Mouse (Mus musculus): ENCODE results near the gene Cacna1i.
A peak's percentile ranks its signal among the peaks of the same experiment; 100 is the strongest.

The Cacna1i gene

DNA sequence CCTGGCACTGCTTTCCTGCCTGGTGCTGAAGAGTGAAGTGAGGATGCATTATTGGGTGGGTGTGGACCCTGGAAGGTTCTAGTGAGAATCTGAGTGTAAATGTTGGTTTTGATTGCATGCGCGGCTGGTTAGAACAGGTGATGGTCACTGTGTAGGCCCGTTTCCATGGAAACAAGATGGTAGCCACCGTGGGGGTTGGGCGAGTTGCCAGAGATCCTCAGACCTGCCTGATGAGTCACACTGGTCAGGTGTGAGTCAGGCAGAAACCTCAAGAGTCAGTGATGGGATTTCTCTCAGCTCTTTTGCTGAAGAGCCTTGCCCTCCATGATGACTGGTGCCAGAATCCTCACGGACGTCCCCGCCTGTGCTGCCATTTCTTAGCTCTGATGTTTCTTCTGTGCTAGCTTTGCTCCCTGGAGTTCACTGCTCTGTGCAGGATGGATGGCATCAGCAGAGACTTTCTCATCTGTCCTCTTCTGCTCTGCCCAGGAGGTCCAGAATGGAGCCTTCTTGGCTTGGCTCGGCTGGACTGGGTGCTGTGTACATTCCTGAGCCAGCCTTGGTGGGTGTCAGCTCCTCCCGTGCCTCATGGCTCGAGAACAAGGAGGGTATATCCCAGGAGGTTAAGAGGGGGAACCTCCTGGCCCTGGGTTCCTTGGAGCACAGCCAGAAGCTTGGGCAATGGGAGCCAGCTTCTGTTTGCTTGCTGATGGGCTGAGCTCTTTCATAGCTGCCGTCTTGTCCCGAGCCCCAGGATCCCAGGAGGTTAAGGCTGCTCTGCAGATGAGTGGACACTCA, 40.9 kb downstream of the Cacna1i start:
- DNase-seq (ENCODE audit: low spot score in 2 of 2): no peak

DNA sequence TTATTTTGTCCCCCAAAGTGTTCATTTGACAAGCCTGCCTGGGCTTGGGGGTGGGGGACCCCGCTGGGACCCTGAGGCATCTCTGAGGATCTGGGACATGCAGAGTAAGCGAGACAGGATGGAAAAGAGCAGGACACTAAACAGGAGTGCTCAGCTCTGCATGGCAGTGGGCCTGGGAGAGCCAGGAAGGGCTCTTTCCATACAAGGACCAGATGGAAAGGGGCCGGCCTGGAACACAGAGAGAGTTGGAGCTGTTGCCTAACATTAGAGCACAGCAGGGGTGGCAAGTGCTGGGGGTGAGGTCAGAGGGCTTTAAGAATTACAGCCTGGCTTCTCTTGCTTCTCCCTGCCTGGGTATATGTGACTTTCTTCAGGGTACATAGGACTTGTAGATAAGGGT, 43.2 kb downstream of the Cacna1i start:
- DNase-seq (ENCODE audit: low spot score in 2 of 2): no peak

DNA sequence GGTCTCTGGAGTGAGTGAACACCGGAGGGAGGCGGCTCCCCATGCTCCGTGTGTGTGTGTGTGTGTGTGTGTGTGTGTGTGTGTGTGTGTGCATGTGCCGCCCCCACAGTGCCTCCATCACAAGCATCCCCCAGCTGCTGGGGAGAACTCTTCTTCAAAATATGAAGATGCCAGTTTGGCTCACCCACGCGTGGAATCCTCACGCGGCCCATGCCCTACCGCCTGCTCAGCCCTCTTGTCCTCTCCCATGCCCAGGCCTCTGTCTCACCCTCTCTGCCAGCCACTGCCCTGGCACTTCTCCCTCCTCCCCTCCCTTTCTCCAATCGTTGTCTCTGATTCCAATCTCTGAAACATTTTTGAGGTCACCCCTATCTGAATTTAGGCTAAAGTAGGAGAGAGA, 47.7 kb downstream of the Cacna1i start:
- DNase-seq (ENCODE audit: low spot score in 2 of 2): no peak

DNA sequence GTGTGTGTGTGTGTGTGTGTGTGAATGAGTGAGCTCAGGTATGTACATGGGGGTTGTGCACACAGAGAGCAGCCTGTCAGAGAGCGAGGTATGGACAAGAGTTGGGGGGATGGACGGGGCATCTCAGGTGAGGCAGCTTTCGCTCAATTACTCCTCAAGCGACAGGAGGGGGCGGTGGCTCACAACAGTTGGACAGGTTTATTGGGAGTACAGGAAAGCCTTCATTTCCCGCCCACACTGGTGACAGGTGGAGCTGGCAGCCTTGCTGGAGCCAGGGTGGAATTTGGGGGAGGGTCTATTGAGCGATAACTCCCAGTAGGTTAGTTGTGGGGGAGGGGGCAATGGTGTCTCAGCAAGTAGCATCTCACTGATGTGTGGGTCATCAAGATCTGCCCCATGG, 48.2 kb downstream of the Cacna1i start:
- no peak for DNase-seq (ENCODE audit: low spot score in 2 of 2)

DNA sequence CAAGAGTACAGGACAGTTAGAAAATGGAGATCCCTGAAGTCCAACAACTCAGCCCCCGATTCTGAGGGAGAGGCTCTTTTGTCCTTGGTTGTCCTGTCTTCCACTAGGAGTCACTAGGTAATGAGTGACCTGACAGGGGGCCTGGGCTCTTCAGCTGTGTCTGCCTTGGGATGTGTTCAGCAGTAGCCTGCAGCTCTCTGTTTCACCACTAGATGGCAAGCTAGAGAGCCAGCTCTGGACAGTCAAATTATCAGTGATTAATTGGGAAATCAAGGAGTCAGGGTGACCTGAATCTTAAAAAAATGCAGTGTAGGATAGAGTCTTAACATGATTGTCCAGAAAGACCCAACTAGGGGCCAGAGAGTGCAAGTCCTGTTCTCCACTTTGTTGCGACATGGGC, 53.3 kb downstream of the Cacna1i start:
- DNase-seq (ENCODE audit: low spot score in 2 of 2): peak in 1 of 2 experiments; percentile 41

DNA sequence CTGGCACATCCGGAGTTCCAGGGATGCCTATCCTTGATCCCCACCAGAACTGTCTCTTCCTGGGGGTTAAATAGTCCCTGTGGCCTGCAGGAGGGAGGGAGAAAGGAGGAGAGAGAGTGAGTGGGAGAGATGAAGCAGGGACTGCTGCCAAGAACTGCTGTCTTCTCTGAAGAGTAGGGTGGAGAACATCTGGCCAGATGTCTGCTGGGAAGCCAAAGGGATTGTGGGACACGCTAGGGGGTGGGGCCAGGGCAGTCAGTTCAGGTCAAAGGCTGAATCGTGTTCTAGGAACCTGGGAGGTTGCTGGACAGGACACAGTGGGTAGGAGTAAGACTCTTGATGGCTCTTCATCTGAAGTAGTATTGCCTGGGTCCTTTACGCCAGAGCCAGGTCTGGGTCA, 55.4 kb downstream of the Cacna1i start:
- no peak for DNase-seq (ENCODE audit: low spot score in 2 of 2)

DNA sequence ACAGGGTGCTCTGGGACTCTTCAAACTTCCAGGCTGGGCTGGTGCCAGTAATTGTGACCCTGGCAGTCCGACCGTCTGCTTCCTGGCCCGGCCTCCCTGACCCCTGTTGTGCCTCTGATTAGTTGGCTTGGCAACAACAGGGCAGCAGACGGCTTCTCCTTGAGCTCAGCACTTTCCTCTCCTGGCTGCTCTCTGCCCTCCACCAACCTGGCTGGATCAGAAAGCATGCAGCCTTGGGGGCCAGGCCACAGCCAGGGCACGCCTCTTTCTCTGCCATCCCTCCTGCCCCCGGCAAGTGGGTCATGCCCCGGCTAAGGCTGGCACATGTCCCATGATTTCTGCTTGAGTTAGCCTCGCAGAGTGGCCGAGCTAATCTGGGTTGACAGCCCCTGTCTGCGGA, 56.0 kb downstream of the Cacna1i start:
- no peak for DNase-seq (ENCODE audit: low spot score in 2 of 2)

DNA sequence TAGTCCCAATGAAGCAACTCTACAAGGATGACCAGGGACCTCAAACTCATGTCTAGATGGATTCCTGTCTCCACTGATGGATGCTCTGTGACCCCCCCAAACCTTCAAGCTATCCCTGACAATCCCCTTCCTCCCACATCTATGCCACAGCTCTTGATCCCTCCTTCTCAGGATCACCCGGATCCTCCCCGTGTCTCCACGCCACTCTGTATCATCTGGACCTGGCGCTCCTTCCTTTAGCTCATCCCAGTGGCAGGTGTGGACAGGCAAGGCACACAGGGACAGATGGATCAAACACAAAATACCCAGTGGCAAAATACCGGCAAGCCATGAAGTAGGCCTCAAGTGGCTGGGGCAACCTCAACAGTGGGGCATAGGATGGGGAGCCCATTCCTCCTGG, 56.7 kb downstream of the Cacna1i start:
- DNase-seq (ENCODE audit: low spot score in 2 of 2): no peak

DNA sequence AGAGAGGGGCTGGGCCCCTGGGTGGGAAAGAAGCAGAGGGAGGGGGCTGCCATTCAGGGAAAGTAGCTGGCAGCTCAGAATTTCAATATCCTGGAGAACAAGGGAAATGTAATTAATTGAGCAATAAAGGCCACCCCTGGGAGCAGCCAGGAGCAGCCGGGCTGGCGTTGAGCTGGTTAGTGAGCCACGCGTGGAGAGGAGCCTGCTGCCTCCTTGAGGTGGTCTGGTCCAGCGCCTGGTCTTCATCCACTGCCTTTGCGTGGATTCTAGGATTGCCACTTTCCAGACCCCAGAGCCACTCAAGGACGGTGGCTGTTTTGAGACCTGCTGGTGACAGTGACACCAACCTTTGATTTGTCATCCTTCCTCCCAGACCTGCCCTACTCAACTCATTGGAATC, 59.5 kb downstream of the Cacna1i start:
- DNase-seq (ENCODE audit: low spot score in 2 of 2): no peak

DNA sequence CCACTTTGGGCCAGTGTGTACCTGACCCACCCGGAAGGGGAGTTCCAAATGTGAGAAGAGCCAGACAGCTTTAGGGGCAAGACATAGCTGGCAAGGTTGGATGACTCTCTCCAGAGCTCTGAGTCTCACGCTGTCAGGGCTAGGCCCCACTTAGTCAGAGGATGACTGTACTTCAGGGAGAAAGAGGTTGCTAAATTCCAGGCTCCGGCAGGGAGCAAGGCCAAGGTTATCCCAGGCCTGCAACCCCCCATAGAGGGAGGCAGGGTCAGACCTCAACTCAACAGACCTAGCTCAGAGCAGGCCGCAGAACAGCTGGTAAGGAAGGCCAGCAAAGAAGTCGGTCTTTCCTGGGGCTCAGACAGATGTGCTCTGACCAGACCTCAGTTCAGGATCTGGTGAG, 63.4 kb downstream of the Cacna1i start:
- no peak for DNase-seq (ENCODE audit: low spot score in 2 of 2)

DNA sequence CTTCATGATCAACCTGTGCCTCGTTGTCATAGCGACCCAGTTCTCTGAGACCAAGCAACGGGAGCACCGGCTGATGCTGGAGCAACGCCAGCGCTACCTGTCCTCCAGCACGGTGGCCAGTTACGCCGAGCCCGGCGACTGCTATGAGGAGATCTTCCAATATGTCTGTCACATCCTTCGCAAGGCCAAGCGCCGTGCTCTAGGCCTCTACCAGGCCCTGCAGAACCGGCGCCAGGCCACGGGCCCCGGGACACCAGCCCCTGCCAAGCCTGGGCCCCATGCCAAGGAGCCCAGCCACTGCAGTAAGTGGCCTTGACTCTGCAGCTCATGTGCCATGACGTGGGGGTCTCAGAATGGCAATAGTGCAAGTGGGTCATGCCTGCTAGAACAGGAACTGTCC, 71.8 kb downstream of the Cacna1i start:
- DNase-seq (ENCODE audit: low spot score in 2 of 2): no peak

DNA sequence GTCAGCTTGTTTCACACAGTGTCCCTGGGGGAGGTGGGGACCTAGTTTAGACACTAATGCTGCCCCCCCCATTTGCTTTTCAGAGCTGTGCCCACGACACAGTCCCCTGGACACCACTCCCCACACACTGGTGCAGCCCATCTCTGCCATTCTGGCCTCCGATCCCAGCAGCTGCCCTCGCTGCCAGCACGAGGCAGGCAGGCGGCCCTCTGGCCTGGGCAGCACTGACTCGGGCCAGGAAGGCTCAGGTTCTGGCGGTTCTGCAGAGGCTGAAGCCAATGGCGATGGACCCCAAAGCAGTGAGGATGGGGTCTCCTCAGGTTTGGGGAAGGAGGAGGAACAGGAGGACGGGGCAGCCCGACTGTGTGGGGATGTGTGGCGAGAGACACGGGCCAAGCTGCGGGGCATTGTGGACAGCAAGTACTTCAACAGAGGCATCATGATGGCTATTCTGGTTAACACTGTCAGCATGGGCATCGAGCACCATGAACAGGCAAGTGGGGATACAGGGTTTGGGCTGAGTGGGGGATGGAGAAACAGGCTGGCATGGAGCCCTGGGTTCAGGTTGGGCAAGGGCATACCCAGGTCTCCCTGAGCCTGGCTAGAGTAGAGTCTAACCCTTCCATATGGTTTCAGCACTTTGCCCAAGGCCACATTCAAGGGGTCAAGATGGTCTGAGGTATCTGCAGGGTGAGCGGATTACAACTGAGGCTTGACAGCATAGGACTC, 74.9 kb downstream of the Cacna1i start:
- no peak for DNase-seq (ENCODE audit: low spot score in 2 of 2)

DNA sequence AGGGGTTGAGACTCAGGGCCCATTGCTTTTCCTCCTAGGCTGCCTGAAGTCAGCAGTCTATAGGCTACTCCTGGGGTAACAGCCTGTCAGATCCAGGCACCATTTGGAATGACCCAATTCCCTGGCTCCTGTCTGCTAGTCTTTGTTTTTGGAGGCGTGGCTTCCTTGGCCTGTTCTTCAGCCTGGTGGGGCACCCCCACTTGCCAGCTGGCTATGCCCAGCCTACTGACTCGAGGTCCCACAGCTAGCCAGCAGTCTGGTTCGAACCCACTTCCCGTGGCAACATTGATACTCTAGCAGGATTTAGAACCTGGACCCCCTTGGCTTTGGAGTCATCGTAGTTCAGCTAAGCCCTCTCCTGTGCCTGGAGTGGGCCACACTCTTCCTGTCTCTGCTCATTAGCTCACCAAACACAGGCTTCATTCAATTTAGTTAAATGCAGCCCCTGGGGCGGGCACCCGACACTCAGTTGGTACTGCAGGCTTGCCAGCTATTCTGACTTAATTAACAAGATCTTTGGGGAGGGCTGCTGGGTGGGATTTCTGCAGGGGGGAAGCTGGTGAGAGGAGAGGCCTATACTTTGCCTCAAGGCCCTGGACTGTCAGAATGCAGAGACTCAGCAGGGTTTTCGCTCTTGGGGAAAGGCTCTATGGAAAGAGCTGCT, 75.6 kb downstream of the Cacna1i start:
- DNase-seq (ENCODE audit: low spot score in 2 of 2): no peak

DNA sequence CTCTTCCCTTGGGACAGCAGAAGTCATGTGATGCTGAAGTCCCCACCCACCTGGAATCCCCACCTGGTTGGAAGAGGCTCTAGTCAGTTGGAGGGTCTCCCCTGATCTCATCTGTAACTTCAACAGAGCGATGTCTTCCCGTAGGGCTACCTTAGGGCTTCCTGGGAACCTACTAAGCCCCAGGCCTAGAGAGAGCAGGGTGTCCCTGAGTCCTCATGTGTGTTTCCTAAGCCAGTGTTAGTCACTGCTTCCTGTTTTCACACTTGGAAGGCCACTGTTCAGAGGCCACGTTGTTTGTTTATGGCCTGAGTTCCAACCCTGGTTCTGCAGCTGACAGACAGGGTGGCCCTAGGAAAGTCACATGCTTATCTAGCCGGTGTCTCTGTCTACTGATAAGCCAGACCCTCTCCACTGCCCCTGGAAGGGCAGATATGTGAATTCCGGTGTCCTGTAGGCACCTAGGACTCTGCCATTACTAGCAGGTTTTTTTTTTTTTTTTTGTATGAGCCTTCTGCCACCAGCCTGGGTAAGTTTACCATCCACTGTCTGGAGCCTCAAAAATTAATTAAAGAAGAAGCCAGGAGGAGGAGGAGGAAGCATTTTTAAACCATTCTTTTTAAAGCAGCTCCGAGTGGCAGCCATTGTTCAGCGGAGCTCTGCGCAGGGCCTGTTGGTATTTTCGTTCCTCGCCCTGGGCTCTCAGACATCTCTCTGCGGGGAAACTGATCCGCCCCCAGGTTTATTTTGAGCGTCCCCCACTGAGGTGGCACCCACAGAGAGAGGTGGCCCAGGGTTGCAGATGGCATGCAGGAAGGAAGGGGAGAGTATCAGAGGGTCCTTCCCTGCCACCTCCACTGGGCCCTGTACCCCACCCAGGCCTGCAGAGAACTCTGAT, 77.0 kb downstream of the Cacna1i start:
- DNase-seq (ENCODE audit: low spot score in 2 of 2): no peak

DNA sequence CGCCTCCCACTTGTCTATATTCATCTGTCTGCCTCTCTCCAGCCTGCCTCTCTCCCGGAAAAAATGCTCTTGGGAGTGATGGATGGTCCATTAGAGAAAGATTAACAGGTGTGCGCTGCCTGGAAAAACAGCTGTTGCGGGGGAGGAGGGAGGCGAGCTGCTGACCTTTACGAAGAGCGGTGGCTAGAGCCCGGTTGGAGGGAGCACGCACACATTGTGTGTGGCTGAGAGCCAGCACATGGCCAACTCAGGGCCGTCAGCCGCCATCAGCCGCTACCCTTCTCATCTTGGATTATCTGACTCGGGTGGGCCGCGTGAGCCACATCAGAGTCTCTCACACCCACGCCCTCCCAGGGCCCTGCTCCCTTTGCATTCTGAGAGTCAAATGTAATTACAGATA, 79.9 kb downstream of the Cacna1i start:
- DNase-seq (ENCODE audit: low spot score in 2 of 2): no peak

DNA sequence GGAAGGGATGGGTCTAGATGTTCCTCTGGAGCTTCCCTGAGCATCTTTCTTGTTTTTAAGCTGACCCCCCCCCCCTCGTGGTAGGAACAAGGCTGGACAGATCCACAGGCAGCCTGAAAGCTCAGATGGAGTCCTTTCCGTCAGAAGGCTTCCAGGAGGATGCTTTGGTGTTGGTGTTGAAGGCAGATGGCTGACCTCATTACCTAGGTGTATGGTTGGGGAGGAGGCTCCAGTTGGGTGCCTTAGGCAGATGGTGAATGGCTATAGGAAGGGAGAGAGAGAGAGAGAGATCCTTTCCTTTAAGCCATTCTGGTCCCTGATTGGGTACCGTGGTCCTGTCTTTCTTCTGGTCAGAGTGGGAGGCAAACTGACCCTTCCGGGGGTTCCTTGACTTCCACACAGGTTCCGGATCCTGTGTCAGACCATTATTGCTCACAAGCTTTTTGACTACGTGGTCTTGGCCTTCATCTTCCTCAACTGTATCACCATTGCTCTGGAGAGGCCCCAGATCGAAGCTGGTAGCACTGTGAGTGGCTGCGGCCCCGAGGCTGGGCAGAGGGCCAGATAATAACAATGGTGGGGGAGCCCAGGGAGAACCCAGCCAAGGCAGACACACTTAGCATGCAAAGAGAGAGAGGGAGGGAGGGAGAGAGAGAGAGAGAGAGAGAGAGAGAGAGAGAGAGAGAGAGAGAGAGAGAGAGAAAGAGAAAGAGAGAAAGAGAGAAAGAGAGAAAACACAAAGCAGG, 86.4 kb downstream of the Cacna1i start:
- no peak for DNase-seq (ENCODE audit: low spot score in 2 of 2)

DNA sequence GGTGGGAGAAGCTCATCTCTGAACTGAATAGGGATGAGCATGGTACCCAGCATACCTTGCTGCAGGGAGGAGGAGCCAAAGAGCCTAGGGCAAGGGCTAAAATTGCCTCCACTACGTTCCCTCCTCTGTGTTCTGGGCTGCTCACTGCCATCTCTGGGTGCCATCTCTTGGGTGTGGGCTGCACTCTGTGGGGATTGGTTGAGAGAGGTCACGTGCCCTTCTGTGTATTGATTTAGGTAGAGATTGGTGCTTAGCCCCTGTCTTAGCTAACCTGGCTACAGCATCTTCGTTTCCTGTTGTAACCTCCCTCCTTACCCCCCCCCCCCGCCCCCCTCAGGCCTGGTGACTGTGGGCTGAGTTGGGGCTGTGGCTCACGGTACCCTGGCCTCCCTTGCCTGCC, 87.8 kb downstream of the Cacna1i start:
- no peak for DNase-seq (ENCODE audit: low spot score in 2 of 2)

DNA sequence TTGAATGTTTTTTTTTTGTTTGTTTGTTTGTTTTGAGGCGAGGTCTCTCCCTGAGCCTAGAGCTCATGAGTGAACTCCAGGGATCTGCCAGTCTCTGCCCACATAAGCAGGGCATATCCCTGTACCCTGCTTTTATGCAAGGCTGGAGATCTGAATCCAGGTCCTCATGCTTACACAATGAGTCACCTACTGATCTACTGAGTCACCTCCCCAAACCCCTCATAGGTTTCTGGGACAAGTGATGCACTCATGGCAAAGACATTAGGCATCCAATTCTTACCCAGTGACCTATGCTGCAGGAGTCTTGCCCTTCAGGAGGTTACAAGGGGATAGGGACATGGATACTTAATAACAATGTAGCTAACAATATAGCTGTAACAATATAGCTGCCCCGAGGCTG, 100.1 kb downstream of the Cacna1i start:
- no peak for DNase-seq (ENCODE audit: low spot score in 2 of 2)

DNA sequence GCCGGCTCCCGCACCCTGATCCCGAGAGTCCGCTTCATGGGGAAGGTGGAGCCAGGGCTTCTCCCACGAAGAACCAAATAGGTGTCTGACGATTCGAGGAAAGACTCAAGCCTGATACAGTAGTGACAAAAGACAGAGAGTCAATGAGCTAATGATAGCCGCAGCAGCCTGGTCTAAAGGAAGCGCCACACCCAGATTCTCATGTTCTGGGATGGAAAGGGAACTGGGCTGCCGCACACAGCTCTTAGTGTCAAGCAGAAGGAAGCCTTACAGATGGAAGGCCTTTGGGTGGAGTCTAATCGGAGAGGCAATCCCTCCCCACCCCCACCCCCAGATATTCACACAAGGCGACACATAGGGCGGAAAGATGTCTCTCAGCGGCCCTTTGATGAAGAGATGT, 104.8 kb downstream of the Cacna1i start:
- no peak for DNase-seq (ENCODE audit: low spot score in 2 of 2)

DNA sequence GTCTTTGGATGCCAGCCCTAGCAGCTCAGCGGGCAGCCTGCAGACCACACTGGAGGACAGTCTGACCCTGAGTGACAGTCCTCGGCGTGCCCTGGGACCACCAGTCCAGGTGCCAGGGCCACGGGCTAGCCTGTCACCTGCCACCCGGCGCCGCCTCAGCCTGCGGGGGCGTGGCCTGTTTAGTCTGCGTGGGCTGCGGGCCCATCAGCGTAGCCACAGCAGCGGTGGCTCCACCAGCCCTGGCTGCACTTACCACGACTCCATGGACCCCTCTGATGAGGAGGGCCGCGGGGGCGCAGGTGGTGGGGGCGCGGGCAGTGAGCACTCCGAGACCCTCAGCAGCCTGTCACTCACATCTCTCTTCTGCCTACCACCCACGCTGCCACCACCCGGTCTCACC, 108.0 kb downstream of the Cacna1i start:
- DNase-seq (ENCODE audit: low spot score in 2 of 2): no peak

DNA sequence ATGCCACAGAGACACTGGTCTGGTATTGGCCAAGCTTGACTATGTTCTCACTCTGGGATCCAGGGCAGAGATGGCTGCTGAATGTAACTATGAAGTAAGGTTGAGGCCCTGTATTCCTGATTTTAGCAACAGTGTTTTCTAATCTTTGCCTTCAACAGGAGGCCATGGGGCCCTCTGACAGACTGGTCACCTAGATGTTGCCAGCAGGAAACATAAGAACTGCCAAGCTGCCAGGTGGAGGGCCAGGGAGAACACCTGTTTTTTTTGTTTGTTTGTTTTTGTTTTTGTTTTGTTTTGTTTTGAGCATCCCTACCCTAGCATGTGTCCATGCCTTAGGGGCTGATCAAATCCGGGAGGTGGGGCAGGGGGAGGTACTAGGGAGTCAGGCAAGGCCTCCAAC, 112.4 kb downstream of the Cacna1i start:
- no peak for DNase-seq (ENCODE audit: low spot score in 2 of 2)

Measured in spleen, postnatal 14 days (tissue).